Mouse (Mus musculus): ENCODE measurements around the gene 6030452D12Rik.

6030452D12Rik gene

DNA sequence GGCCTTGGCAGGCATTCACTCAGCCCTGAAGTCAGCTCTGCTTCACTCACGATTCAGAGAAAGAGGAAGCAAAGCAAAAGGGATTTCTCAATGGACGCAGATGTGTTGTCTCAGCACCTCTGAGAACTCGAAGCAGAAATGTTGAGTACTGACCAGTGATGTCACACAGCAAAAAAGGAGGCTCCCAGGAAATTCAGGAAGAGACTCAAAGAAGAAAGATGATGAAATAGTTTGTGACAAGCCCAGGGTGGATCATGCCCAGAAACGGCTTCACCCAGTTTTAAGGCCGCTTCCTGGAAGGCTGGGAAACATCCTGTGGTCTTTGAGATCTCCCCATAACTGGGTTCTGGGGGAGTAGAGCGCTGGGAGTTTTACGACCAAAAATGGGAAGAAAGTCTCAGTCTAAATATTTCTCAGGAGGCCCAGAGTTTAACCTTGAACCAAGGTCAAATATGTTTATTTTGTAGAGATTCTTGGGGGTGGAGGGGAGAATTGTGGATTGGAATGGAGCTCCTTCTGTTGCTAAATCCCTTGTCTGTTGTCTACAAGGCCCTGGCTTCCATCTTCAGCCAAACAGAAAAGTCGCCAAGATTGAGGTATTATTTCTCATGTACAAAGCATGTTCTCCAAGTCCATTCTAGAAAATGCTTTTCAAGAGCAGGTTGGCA lies at the start of gene 6030452D12Rik:
6030452D12Rik (plus strand) TSS at position 505 of the 668 bp plus-strand sequence.
- peak; percentile 6 to 10 for DNase-seq

DNA sequence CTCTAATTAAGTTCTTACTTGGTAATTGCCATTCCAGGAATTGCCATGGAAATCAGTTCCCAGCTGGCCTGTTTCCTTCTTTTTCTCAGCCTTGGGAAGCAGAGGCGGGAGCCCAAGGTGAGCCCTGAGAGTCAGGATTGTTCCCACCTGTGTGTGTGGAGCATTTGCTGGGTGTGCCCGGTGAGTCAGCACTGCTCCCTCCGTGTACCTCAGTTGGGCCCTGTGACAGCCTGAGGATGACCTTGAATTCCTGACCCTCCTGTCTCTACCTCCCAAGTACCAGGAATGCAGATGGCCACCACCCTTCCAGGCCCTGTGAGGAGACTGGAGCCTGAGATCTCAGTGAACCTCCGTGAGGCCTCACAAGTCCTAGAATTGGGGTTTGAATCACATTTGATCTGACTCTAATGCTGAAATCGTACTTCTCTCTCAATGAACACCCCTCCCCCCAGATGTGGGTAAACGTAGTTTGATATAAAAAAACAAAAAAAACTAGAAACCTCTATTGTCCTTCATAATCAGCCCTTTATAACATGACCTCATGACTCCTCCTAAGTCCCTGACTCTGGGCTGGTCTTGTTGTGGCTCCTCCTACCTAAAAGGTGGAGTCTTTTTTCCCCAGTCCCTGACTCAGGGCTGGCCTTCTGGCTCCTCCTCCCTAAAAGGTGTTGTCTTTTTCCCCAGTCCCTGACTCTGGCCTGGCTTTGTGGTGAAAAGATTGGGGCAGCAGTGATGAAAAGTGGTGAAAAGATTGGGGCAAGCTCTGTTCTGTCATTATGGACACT lies 48.8 kb upstream of the 6030452D12Rik start:
- no peak for DNase-seq

- no peak for DNase-seq
These were observed 47.4 kb upstream of the 6030452D12Rik start for GRCm38 (mm10) chr8:106452701-106453481.

DNA sequence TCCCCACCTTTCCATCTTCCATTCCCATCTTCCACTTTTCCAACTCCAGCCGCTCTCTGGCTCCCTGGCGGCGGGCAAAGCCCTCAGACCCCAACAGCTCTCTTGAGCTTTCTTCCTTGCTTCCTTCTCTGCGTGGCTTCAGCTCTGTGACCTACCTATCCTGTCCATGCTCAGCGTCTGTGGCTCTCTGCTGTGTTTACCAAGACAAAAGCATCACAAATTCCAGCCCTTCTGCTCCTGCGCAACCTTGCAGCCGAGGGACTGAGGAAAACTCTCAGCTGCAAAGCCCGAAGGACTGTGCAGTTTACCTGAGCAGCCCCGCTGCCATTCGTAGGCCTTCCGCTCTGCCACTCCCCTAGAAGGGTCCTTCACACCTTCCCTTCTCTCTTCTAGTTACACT lies 46.3 kb upstream of the 6030452D12Rik start:
- no peak for DNase-seq

DNA sequence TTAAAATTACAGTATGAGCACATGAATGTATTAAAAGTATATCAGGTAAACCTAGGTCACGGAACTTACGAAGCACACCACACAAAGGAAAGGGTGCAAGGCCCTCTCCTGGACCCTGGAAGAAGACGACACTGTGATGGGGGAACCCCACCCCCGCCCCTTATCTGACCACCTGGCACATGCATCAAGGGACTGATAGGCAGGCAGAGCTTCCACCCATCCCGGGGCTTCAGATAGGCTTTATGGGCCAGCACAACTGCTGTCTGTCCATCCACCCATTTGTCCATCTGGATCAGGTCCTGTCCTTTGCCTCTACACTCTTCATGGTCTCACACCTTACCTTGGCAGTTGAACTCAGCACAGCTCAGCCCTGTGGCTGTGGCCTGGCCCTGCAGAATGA lies 38.2 kb upstream of the 6030452D12Rik start:
- DNase-seq: no peak

- DNase-seq: no peak
These were observed 36.5 kb upstream of the 6030452D12Rik start for GRCm38 (mm10) chr8:106463795-106464194.

- DNase-seq: no peak
These were observed 30.8 kb upstream of the 6030452D12Rik start for GRCm38 (mm10) chr8:106469485-106469884.

DNA sequence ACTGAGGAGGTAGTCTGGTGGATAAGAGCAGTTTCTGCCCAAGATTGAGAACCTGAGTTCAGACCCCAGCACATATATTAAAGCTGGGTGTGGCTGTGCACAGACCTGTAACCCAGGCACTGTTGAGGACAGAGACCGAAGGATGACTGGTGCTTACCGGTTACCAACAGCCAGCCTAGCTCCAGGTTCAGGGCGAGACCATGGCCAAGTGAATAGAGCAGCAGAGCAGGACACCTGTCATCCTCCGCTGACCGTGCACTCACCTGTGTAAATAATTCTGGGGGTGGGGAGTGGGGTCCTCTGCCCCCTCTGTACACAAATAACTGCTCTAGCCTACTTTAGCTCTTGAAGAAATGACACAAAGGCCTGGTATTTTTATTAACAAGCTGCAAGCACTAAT lies 26.3 kb upstream of the 6030452D12Rik start:
- no peak for DNase-seq

- no peak for DNase-seq
These were observed 3.9 kb downstream of the 6030452D12Rik start for GRCm38 (mm10) chr8:106504241-106504640.

DNA sequence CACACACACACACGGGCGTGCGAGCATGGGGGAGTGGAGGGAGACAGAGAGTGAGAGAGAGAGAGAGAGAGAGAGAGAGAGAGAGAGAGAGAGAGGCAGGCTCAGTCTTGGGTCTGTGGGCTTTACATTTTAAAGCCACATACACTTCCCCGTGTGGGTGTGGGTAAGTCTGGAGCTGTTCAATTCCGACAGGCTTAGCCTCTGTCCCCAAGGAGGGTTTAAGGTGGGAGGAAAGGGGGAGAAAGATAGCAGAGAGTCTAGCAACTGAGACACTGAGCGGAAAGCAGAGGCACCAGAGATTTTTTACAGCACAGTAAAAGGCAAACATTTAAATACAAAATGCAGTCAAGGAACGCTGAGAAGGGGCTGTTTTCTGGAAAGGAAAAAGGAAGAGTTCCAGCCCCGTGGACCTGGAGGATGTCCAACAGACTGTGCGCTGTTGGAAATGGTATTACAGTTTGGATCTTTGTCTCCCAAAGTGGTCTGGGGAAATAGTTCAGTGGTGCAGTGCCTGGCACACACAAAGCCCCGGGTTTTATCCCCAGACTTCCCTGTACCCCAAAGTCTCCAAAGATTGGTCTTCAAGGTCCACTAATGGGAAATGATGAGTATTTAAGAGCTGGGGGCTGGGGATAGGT lies 5.1 kb downstream of the 6030452D12Rik start:
- no peak for DNase-seq

- no peak for DNase-seq
These were observed 5.8 kb downstream of the 6030452D12Rik start for GRCm38 (mm10) chr8:106506106-106506505.

DNA sequence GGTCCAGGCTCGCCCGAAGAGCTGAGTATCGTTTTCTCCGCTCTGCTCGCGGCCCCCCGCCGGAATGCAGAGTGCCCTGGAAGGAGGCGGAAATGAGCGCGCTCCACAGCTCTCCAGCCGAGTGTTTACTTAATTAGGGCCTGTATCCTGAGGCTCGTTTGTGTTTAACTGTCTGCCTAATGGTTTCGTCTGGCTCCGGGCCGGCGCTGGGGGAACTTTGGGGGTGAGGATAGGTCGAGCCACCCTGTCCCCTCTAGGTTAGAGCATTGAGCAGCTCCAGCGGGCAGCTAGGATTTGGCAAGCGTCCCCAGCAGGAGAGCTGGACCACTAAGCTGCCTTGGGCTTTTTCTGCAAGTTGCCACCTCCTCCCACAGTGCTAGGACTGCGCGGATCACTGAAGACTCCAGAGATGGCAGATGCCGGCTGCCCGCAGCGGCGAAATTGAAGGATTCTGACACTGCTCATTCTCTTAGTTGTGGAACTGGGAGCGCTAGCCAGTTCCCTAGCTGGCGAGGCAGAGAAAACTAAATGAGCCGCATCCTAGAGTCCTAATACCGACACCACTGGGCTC lies 7.5 kb downstream of the 6030452D12Rik start:
- DNase-seq: peak in 1 of 2 experiments; percentile 49

- no peak for DNase-seq
These were observed 8.1 kb downstream of the 6030452D12Rik start for GRCm38 (mm10) chr8:106508456-106508855.

GRCm38 (mm10) chr8:106509079-106509780 lies 8.9 kb downstream of the 6030452D12Rik start:
- no peak for DNase-seq

- DNase-seq: peak; percentile 84 to 91
These were observed 10.1 kb downstream of the 6030452D12Rik start, which contains the start of gene Cdh3 for GRCm38 (mm10) chr8:106510365-106510975. Cdh3 (plus strand) TSS chr8:106510891.

DNA sequence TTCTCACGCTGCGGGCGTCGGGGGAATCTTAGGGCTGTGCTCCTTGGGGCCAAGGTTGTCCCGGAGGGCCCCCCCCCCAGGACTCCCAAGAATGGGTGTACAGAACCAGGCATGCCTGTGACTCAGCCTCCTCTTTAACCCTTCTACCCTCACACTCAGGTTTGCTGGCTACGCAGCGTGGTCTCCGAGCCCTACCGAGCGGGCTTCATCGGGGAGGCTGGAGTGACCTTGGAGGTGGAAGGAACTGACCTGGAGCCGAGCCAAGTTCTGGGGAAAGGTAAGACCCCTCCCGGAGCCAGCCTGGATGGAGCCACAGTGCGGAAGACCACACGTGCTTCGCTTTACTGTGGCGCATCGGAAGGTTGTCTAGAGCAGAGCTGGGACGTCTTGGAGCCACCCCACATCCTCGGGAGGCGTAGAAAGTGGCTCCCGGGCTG lies 10.8 kb downstream of the 6030452D12Rik start:
- DNase-seq: peak in 1 of 2 experiments; percentile 20

- peak in 1 of 2 experiments; percentile 45 for DNase-seq
These were observed 11.3 kb downstream of the 6030452D12Rik start for GRCm38 (mm10) chr8:106511531-106512041.

GRCm38 (mm10) chr8:106512475-106513150 lies 12.3 kb downstream of the 6030452D12Rik start:
- DNase-seq: peak; percentile 37 to 53

DNA sequence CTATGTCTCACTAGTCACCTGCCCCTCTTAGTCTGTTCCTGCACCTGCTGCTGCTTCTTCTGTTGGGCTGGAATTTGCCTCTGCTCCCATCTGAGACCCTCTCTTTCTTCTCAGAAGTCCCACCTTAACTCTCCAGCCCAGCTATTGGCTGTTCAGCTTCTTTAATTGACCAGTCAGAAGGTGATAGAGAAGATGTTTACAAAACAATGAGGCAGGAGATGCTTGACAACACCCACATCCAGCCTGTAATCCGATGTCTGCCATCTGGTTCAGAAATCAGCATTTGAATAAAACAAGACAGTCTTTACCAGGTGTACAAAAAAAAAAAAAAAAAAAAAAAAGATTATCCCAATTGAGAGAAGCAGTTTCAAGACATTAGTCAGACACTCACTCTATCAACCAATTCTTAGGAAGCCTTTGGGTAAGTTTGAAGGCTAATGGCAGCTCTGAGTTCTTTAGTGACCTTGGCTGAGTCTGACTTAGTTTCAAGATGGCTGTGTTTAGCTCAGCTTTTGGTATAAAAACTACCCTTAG lies 15.7 kb downstream of the 6030452D12Rik start:
- no peak for DNase-seq

GRCm38 (mm10) chr8:106516581-106516980 lies 16.3 kb downstream of the 6030452D12Rik start:
- peak in 1 of 2 experiments; percentile 33 for DNase-seq
